Mouse (Mus musculus) bone marrow, adult 2 months (tissue): Measurements from ENCODE around the gene Spcs2. TPM values are rescaled to one million over a fixed set of nuclear protein-coding genes. Genes with fewer than 3 reads are reported as not detected.
"Not testable (repeated sequence)": the region's sequence is repeated elsewhere in the genome, so short reads cannot be mapped to it uniquely, and the experiment has no call there.

Experiments used
- H3K27ac ChIP-seq: fragments of 200-500 bp; 2 replicates; pipeline ENCODE4 v1.5.1; 2012; ENCODE audit warnings: low read depth, mild to moderate bottlenecking, control low read depth, inconsistent platforms, low read length; ENCODE audit not compliant: control insufficient read depth, poor library complexity, insufficient read depth
- H3K4me1 ChIP-seq: fragments of 200-500 bp; 2 replicates; pipeline ENCODE4 v1.6.1; 2011; ENCODE audit warnings: low read length; ENCODE audit not compliant: control insufficient read depth, insufficient read depth
- H3K4me3 ChIP-seq: fragments of 200-500 bp; replicated peaks from 2 replicates; pipeline ENCODE3; 2011; ENCODE audit warnings: mild to moderate bottlenecking, low read depth, low read length, control low read depth; ENCODE audit not compliant: control insufficient read depth
- CTCF ChIP-seq: fragments of 200-500 bp; IDR thresholded peaks from 2 replicates; pipeline ENCODE4 v1.5.1; 2011; ENCODE audit warnings: low read length, control low read depth; ENCODE audit not compliant: control insufficient read depth, insufficient read depth
- POLR2A ChIP-seq: fragments of 200-500 bp; IDR thresholded peaks from 2 replicates; pipeline ENCODE4 v1.6.1; 2011; ENCODE audit warnings: low read depth, mild to moderate bottlenecking, control low read depth, low read length, borderline replicate concordance; ENCODE audit not compliant: control insufficient read depth
- WGBS: fragments of 180-500 bp; shearing (Covaris S2); methylation state at CpG from one replicate; pipeline ENCODE4 v1.1.7; 2018; 5-methylcytosine and 5-hydroxymethylcytosine counted together
- polyA plus RNA-seq: library from polyadenylated mRNA; stranded (reverse); fragments of >200 nt; gene quantifications from 2 replicates; pipeline ENCODE4 v1.2.4, GENCODE M21; 2011; ENCODE audit warnings: low replicate concordance; ENCODE audit not compliant: missing spikeins, insufficient read depth, insufficient read length

Gene Spcs2
- polyA plus RNA-seq, 1 experiment, result 59.2 TPM

DNA sequence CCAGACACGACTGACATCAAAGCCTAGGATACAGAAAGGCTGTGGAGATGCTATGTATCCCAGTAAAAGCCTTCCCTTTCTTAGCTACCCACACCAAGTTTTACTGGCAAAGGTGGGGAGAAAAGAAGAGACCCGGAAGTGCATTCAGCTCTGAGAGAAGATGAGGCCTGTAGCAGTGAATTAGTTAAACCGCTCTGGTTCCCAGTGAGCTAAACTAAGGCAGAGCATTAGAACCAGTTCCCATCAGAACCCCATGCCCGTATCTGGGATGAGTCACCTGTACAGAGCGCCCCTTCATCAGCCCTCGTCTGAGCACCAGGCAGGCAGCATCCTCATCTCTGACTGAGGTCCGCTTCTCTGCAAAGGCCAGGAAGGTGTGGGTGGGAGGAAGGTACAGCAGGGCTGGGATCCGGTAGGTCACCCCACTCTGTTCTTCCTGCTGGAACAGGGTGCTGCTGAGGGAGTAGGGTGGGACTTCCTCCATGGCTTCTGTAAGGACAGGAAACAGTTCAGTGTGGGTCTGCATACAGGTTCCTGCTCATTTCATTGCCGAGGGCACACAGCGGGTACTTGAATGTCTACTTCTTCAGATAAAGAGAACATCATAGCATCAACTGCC, 40.1 kb downstream of the Spcs2 start:
- no peak overlapping the region for H3K4me3 ChIP-seq
- peaks cover 2% of the 10 kb centered on the region for H3K4me1 ChIP-seq
- H3K27ac ChIP-seq, result peak overlapping the region; percentile 24
- no peak for TF ChIP-seq CTCF
- no peak for TF ChIP-seq POLR2A
- WGBS, result 79% methylated on average over 10 of the region's 10 CpGs

- WGBS, result 62% methylated on average over 5 of the region's 5 CpGs
- no peak overlapping the region for H3K4me3 ChIP-seq
- H3K4me1 ChIP-seq, result peaks cover 2% of the 10 kb centered on the region
- H3K27ac ChIP-seq, result peak overlapping the region; percentile 9; the same call in 1 of the 2 replicates
- TF ChIP-seq CTCF (no peak), POLR2A (no peak)
Measured at GRCm38 (mm10) chr7:99822426-99822825, 40.8 kb downstream of the Spcs2 start.

DNA sequence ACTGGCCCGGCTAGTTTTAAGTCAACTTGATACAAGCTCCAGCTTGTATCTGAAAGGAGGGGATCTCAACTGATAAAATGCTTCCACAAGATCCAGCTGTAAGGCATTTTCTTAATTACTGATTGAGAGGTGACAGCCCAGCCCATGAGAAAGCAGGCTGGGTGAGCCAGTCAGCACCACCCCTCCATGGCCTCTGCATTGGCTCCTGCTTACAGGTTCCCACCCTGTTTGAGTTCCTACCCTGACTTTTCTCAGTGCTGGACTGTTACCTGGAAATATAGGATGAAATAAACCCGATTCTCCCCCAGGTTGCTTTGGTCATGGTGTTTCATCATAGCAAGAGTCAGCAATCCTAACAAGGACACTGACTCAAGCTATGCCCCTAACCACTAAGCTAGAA, 41.3 kb downstream of the Spcs2 start:
- no peak for TF ChIP-seq CTCF
- no peak overlapping the region for H3K4me3 ChIP-seq
- peak overlapping the region; percentile 49 for H3K27ac ChIP-seq
- WGBS, result 70% methylated on average over 2 of the region's 2 CpGs
- peaks cover 2% of the 10 kb centered on the region for H3K4me1 ChIP-seq

GRCm38 (mm10) chr7:99818181-99818725, 45.0 kb downstream of the Spcs2 start:
- H3K4me3 ChIP-seq, H3K27ac ChIP-seq, H3K4me1 ChIP-seq: not testable (repeated sequence)
- WGBS, result 13% methylated on average over 9 of the region's 9 CpGs

- H3K27ac ChIP-seq, result no peak overlapping the region
- 84% methylated on average over 11 of the region's 11 CpGs for WGBS
- TF ChIP-seq POLR2A (no peak), CTCF (peak; percentile 69)
- no peak overlapping the region for H3K4me3 ChIP-seq
- H3K4me1 ChIP-seq, result no peaks in the 10 kb centered on the region
Measured at GRCm38 (mm10) chr7:99813394-99813793, 49.9 kb downstream of the Spcs2 start.

DNA sequence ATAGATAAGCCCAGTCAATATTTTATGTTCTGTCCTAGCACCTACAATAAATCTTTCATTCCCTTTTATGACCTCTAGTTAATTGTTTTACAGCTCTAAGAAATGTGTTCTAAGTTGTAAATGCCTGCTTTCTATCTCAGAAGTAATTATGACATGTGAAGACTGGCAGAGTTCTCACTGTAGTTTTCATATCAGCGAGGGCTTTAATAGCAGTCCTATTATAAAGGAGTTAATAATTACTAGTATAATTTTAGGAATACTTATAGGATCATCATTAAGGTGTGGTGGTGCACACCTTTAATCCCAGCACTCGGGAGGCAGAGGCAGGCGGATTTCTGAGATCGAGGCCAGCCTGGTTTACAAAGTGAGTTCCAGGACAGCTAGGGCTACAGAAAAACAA, 51.6 kb downstream of the Spcs2 start:
- Histone ChIP-seq H3K4me3 (no peak overlapping the region), H3K27ac (no peak overlapping the region), H3K4me1 (no peaks in the 10 kb centered on the region)
- WGBS, result 89% methylated on average over 4 of the region's 4 CpGs
- no peak for TF ChIP-seq CTCF
- TF ChIP-seq POLR2A, result no peak

DNA sequence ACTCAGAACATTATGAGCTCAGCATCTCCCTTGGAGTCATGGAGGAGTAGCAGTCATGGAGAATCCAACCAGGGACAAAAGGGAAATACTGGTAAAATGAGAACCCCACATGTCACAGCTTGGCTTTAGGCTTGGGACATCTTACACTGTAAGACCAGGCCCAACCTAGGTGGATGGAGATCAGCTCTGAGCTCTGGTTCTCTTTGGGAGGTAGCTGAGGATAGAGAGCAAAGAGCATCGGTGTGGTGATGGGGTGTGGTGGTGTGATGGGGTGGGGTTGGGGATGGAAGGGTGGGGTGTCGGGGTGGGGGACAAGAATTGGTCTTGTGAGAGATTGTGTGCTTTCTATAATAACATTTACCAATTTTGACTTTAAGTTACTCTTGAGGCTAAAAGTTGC, 52.4 kb downstream of the Spcs2 start:
- 84% methylated on average over 2 of the region's 2 CpGs for WGBS
- Histone ChIP-seq H3K4me1 (no peaks in the 10 kb centered on the region), H3K4me3 (no peak overlapping the region), H3K27ac (no peak overlapping the region)
- TF ChIP-seq CTCF, result no peak
- TF ChIP-seq POLR2A, result no peak

GRCm38 (mm10) chr7:99807043-99807442, 56.2 kb downstream of the Spcs2 start:
- H3K27ac ChIP-seq, H3K4me1 ChIP-seq, H3K4me3 ChIP-seq: not testable (repeated sequence)
- WGBS, result 71% methylated on average over 7 of the region's 7 CpGs

- TF ChIP-seq CTCF (no peak), POLR2A (no peak)
- WGBS, result 16% methylated on average over 1 of the region's 1 CpGs
- no peak overlapping the region for H3K27ac ChIP-seq
- H3K4me1 ChIP-seq, result no peaks in the 10 kb centered on the region; the same call in 1 of the 2 replicates
- H3K4me3 ChIP-seq, result no peak overlapping the region
Measured at GRCm38 (mm10) chr7:99805340-99805739, 57.9 kb downstream of the Spcs2 start.

- 72% methylated on average over 3 of the region's 3 CpGs for WGBS
- not testable (repeated sequence) for H3K27ac ChIP-seq, H3K4me1 ChIP-seq
Measured at GRCm38 (mm10) chr7:99804033-99804432, 59.2 kb downstream of the Spcs2 start.

More at GRCm38 (mm10) chr7:99804033-99804432, 59.2 kb downstream of the Spcs2 start:
- not testable (repeated sequence) for H3K4me3 ChIP-seq
